Mouse (Mus musculus): ENCODE results near the gene Smg8. TPM values are rescaled to one million over a fixed set of nuclear protein-coding genes. Genes with fewer than 3 reads are reported as not detected.
A peak's percentile ranks its signal among the peaks of the same experiment; 100 is the strongest.

The Smg8 gene
- polyA plus RNA-seq, 1 experiment from 2014 or later, result 21.0 TPM

MicroRNAs within 50 kb of the gene (microRNA counts, 519-probe panel; counts per million panel counts)
- microRNA mmu-miR-301a, result 5,176 counts per million, percentile 89 among the panel's probes with 10 or more counts

Small RNA genes lying within 50 kb of the gene (microRNA-seq; reads per million reads assigned to microRNA genes)
- gene Mir301, result 2,315 reads per million, percentile 85 among the genes with 10 or more reads in this experiment

Other genes starting within 250 kb of the Smg8 start
- gene Ypel2, start 93.1 kb downstream of the Smg8 start, polyA plus RNA-seq (2014; fragmentation: Nextera tagmentation; extraction: Ambion mirVana), result 5.3 and 5.9 TPM in 2 replicates
- 21.7 and 23.0 TPM in 2 replicates for gene Gdpd1, start 12.7 kb downstream of the Smg8 start, polyA plus RNA-seq (2014; fragmentation: Nextera tagmentation; extraction: Ambion mirVana)
- gene Prr11, start 21.9 kb upstream of the Smg8 start, polyA plus RNA-seq (2014; fragmentation: Nextera tagmentation; extraction: Ambion mirVana), result 12.0 and 14.8 TPM in 2 replicates
- 52.4 and 60.0 TPM in 2 replicates for gene Ska2, start 22.5 kb upstream of the Smg8 start, polyA plus RNA-seq (2014; fragmentation: Nextera tagmentation; extraction: Ambion mirVana)
- gene Trim37, start 40.3 kb upstream of the Smg8 start, polyA plus RNA-seq (2014; fragmentation: Nextera tagmentation; extraction: Ambion mirVana), result 31.3 and 39.4 TPM in 2 replicates

All from intestine, embryonic 14.5 days (tissue).